Mouse (Mus musculus) C2C12 (cell line): ENCODE measurements around the gene Cdc14a. TPM values are rescaled to one million over a fixed set of nuclear protein-coding genes. Genes with fewer than 3 reads are reported as not detected.

Experiments
- H3K27me3 ChIP-seq: one replicate; pipeline ENCODE4 v1.6.1; 2011; ENCODE audit not compliant: control insufficient read depth, insufficient read depth, insufficient read length
- H3K36me3 ChIP-seq: one replicate; pipeline ENCODE4 v1.6.1; 2011; ENCODE audit not compliant: control insufficient read depth, insufficient read depth
- H3K4me3 ChIP-seq: one replicate; pipeline ENCODE4 v1.5.1; 2011; ENCODE audit warnings: mild to moderate bottlenecking, control low read depth; ENCODE audit not compliant: poor library complexity, insufficient read depth, severe bottlenecking
- H3K79me2 ChIP-seq: one replicate; pipeline ENCODE4 v1.6.1; 2011; ENCODE audit not compliant: control insufficient read depth, insufficient read depth
- H3K79me3 ChIP-seq: one replicate; pipeline ENCODE4 v1.6.1; 2011; ENCODE audit warnings: low read depth, control low read depth
- H3ac ChIP-seq: one replicate; pipeline ENCODE3; 2011; ENCODE audit warnings: low read depth; ENCODE audit not compliant: control insufficient read depth, insufficient read length
- CEBPB ChIP-seq: IDR thresholded peaks from one replicate; pipeline ENCODE4 v1.6.1; 2011; ENCODE audit warnings: low read depth, mild to moderate bottlenecking, control low read depth, moderate library complexity
- CTCF ChIP-seq: IDR thresholded peaks from one replicate; pipeline ENCODE4 v1.5.1; 2011; ENCODE audit not compliant: control insufficient read depth, insufficient read depth, insufficient read length
- FOSL1 ChIP-seq: IDR thresholded peaks from one replicate; pipeline ENCODE4 v1.8.0; 2011; ENCODE audit warnings: mild to moderate bottlenecking, low read length; ENCODE audit not compliant: poor library complexity, insufficient read depth, severe bottlenecking
- MAX ChIP-seq: IDR thresholded peaks from one replicate; pipeline ENCODE4 v1.6.1; 2011; ENCODE audit warnings: mild to moderate bottlenecking, control low read depth
- MYOD1 ChIP-seq: IDR thresholded peaks from one replicate; pipeline ENCODE4 v1.6.1; 2011; ENCODE audit warnings: low read depth; ENCODE audit not compliant: control insufficient read depth, insufficient read length
- MYOG ChIP-seq: IDR thresholded peaks from one replicate; pipeline ENCODE4 v1.6.1; 2011; ENCODE audit not compliant: control insufficient read depth, insufficient read length; ENCODE audit errors: extremely low read depth
- USF1 ChIP-seq: IDR thresholded peaks from one replicate; pipeline ENCODE4 v1.6.1; 2011; ENCODE audit warnings: low read depth, mild to moderate bottlenecking, control low read depth, moderate library complexity
- polyA plus RNA-seq: library from polyadenylated mRNA; unstranded; fragments of >200 nt; fragmentation: generic; extraction: Trizol; gene quantifications from one replicate; pipeline ENCODE4 v1.2.1, GENCODE M21; 2012; ENCODE audit warnings: missing spikeins

Cdc14a gene
- polyA plus RNA-seq, 1 experiment, result 1.1 TPM

DNA sequence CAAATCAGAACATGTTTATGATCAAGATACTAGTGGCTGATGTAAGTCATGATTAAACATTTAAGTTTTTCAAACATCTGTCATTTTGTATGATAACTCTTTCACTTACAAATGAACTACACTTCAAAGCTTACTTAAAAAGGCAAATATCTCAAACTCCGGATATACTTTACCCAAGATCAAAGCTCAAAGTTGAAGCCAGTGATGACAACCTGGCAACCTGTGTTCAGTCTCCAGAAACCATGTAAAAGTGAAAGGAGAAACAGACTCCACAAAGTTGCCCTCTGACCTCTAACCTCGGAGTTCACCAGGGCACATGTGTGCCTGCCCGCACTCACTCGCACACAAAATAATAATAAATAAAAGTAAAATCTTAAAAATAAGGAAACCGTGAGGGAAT is 49.3 kb downstream of the Cdc14a start:
- no peak overlapping the region for H3ac ChIP-seq
- TF ChIP-seq MYOG, result no peak
- TF ChIP-seq MYOD1, result no peak
- no peak for TF ChIP-seq USF1
- TF ChIP-seq MAX, result no peak
- TF ChIP-seq CEBPB, result no peak
- no peak for TF ChIP-seq FOSL1
- TF ChIP-seq CTCF, result no peak

DNA sequence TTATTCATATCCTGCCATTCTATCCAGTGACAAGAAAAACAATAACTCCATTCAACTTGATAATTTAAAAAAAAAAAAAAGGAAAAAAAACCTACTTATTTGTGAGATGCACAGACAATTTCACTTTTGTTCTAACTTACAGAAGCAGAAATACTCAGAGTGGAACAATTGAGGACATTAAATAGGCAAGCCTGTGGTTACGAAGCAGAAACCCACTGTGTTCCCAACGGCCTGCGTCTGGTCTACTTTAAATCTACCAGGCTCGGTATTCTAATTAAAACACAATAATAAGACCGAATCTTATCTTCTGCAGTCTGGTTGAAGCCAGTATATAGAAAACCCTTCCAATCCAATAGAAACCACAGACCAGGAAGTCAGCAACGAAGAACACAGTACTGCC is 50.6 kb downstream of the Cdc14a start:
- Histone ChIP-seq H3K79me2 (no peaks in the 10 kb centered on the region), H3K4me3 (no peak overlapping the region), H3ac (no peak overlapping the region), H3K27me3 (no peaks in the 10 kb centered on the region), H3K79me3 (peaks cover 4% of the 10 kb centered on the region), H3K36me3 (no peaks in the 10 kb centered on the region)
- TF ChIP-seq CTCF, result no peak
- TF ChIP-seq FOSL1, result no peak
- no peak for TF ChIP-seq MYOG
- TF ChIP-seq USF1, result no peak
- TF ChIP-seq CEBPB, result no peak
- TF ChIP-seq MAX, result no peak
- TF ChIP-seq MYOD1, result no peak

More for the DNA sequence above, 49.3 kb downstream of the Cdc14a start:
- Histone ChIP-seq H3K79me3 (peaks cover 2% of the 10 kb centered on the region), H3K36me3 (no peaks in the 10 kb centered on the region), H3K27me3 (no peaks in the 10 kb centered on the region), H3K79me2 (no peaks in the 10 kb centered on the region), H3K4me3 (no peak overlapping the region)

DNA sequence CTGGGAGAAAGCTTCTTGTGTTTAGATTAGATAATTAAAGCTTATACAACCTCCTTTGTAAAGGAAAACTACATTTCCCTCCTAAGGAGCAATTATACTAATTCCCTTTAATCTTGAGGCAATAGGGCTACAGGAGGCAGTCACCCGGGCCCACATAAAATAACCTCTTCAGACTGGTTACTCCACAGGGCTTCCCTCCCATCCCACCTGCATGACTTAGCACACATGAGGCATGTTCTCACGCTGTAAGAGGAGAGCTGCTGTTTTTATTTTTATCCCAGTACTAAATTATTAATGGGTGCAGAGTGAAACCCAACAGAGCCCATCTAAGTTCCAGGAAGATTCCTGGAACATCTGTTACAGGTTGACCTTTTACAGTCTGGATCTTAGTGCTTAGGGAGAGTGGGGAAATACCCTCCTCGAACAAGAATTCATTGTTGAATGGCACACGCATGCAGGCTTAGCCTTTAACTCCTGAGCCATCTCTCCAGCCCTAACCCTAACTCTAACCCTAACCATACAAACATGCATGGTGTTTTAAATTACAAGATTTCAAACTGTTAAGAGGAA is 54.9 kb downstream of the Cdc14a start:
- Histone ChIP-seq H3K4me3 (no peak overlapping the region), H3K27me3 (no peaks in the 10 kb centered on the region), H3ac (no peak overlapping the region), H3K79me3 (peaks cover 4% of the 10 kb centered on the region), H3K79me2 (no peaks in the 10 kb centered on the region), H3K36me3 (no peaks in the 10 kb centered on the region)
- no peak for TF ChIP-seq FOSL1
- no peak for TF ChIP-seq CEBPB
- TF ChIP-seq CTCF, result no peak
- TF ChIP-seq USF1, result no peak
- no peak for TF ChIP-seq MYOG
- no peak for TF ChIP-seq MAX
- TF ChIP-seq MYOD1, result no peak

DNA sequence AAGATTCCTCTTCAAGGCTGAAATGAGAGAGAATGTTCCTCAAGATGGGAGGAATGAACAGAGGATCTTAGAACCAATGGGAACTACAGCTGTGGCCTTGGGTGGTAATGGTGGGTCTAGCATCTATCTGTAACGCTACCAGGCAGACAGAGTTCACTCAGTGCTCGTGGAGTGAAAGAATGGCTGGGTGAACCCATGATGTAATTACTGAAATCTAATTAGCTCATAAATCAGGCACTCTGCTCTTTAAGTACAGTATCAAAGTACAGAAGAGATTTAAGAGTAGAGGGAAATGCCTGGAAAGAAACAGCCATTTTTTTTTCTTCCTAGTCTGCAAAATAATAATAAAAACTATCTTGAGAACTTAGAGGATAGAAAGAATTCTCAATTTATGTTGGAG is 57.7 kb downstream of the Cdc14a start:
- Histone ChIP-seq H3K36me3 (no peaks in the 10 kb centered on the region), H3K79me2 (no peaks in the 10 kb centered on the region), H3K4me3 (no peak overlapping the region), H3K79me3 (peaks cover 2% of the 10 kb centered on the region), H3K27me3 (no peaks in the 10 kb centered on the region), H3ac (no peak overlapping the region)
- TF ChIP-seq MYOD1 (no peak), MAX (no peak), CTCF (no peak), USF1 (no peak), FOSL1 (no peak), CEBPB (no peak), MYOG (no peak)

DNA sequence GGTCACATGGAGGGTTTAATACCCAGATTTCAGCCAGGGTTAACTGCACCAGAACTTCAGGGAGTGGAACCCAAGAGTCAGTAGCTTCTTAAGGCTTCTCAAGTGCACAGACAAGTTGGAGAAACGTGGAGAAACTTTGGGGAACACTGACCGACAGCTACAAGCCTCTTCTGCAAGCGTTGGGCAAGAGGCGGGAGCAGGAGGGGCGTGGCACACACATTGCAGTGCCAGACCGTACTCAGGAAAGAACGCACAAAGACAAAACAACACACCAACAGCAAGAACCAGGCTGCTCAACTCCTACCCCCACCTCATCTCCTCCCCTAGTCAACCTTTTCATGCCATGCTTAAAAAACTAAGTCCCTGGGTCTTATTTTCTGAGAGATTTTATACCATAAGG is 61.9 kb downstream of the Cdc14a start:
- Histone ChIP-seq H3K36me3 (no peaks in the 10 kb centered on the region), H3K79me2 (no peaks in the 10 kb centered on the region), H3K27me3 (no peaks in the 10 kb centered on the region), H3ac (no peak overlapping the region), H3K4me3 (no peak overlapping the region), H3K79me3 (no peaks in the 10 kb centered on the region)
- no peak for TF ChIP-seq CTCF
- TF ChIP-seq MYOG, result no peak
- no peak for TF ChIP-seq FOSL1
- TF ChIP-seq USF1, result no peak
- no peak for TF ChIP-seq MAX
- no peak for TF ChIP-seq CEBPB
- no peak for TF ChIP-seq MYOD1

DNA sequence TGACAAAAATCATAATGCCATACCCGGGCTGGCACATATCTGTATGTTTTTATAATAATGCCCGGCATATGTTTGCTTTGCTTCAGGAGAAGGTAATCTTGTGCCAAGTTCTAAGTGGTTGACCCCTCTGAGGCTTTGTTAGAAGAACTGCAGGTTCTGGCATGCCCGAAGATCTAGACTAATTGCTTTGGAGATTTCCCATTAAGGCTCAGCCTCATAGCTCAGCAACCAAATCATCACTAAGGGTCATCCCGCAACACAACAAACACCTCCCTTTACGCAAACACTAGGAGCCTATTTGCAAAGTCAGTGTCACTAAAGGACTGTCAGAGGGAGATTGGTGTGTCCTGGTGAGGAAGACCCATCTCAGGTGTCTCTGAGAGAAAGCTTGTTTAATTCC is 62.7 kb downstream of the Cdc14a start:
- Histone ChIP-seq H3ac (no peak overlapping the region), H3K4me3 (no peak overlapping the region), H3K27me3 (no peaks in the 10 kb centered on the region), H3K36me3 (no peaks in the 10 kb centered on the region), H3K79me2 (no peaks in the 10 kb centered on the region), H3K79me3 (no peaks in the 10 kb centered on the region)
- TF ChIP-seq USF1 (no peak), CEBPB (no peak), MAX (no peak), MYOG (no peak), CTCF (no peak), FOSL1 (no peak)
